Mouse (Mus musculus) C2C12 (cell line): ENCODE data around the gene Evpl. TPM values are rescaled to one million over a fixed set of nuclear protein-coding genes. Genes with fewer than 3 reads are reported as not detected.

Experiments used
- H3K27me3 ChIP-seq: one replicate; pipeline ENCODE4 v1.6.1; 2011; ENCODE audit not compliant: control insufficient read depth, insufficient read depth, insufficient read length
- H3K36me3 ChIP-seq: one replicate; pipeline ENCODE4 v1.6.1; 2011; ENCODE audit not compliant: control insufficient read depth, insufficient read depth
- H3K4me3 ChIP-seq: one replicate; pipeline ENCODE4 v1.5.1; 2011; ENCODE audit warnings: mild to moderate bottlenecking, control low read depth; ENCODE audit not compliant: poor library complexity, insufficient read depth, severe bottlenecking
- H3K79me2 ChIP-seq: one replicate; pipeline ENCODE4 v1.6.1; 2011; ENCODE audit not compliant: control insufficient read depth, insufficient read depth
- H3K79me3 ChIP-seq: one replicate; pipeline ENCODE4 v1.6.1; 2011; ENCODE audit warnings: low read depth, control low read depth
- H3ac ChIP-seq: one replicate; pipeline ENCODE3; 2011; ENCODE audit warnings: low read depth; ENCODE audit not compliant: control insufficient read depth, insufficient read length
- CEBPB ChIP-seq: IDR thresholded peaks from one replicate; pipeline ENCODE4 v1.6.1; 2011; ENCODE audit warnings: low read depth, mild to moderate bottlenecking, control low read depth, moderate library complexity
- CTCF ChIP-seq: IDR thresholded peaks from one replicate; pipeline ENCODE4 v1.5.1; 2011; ENCODE audit not compliant: control insufficient read depth, insufficient read depth, insufficient read length
- FOSL1 ChIP-seq: IDR thresholded peaks from one replicate; pipeline ENCODE4 v1.8.0; 2011; ENCODE audit warnings: mild to moderate bottlenecking, low read length; ENCODE audit not compliant: poor library complexity, insufficient read depth, severe bottlenecking
- MAX ChIP-seq: IDR thresholded peaks from one replicate; pipeline ENCODE4 v1.6.1; 2011; ENCODE audit warnings: mild to moderate bottlenecking, control low read depth
- MYOD1 ChIP-seq: IDR thresholded peaks from one replicate; pipeline ENCODE4 v1.6.1; 2011; ENCODE audit warnings: low read depth; ENCODE audit not compliant: control insufficient read depth, insufficient read length
- MYOG ChIP-seq: IDR thresholded peaks from one replicate; pipeline ENCODE4 v1.6.1; 2011; ENCODE audit not compliant: control insufficient read depth, insufficient read length; ENCODE audit errors: extremely low read depth
- USF1 ChIP-seq: IDR thresholded peaks from one replicate; pipeline ENCODE4 v1.6.1; 2011; ENCODE audit warnings: low read depth, mild to moderate bottlenecking, control low read depth, moderate library complexity
- polyA plus RNA-seq: library from polyadenylated mRNA; unstranded; fragments of >200 nt; fragmentation: generic; extraction: Trizol; gene quantifications from one replicate; pipeline ENCODE4 v1.2.1, GENCODE M21; 2012; ENCODE audit warnings: missing spikeins

Gene Evpl
- polyA plus RNA-seq, 1 experiment: 0.13 TPM

GRCm38 (mm10) chr11:116250898-116251297 is 13.0 kb upstream of the Evpl start:
- Histone ChIP-seq H3K79me3 (no peaks in the 10 kb centered on the region), H3K27me3 (no peaks in the 10 kb centered on the region), H3ac (no peak overlapping the region), H3K36me3 (peaks cover 85% of the 10 kb centered on the region), H3K79me2 (peaks cover 7% of the 10 kb centered on the region), H3K4me3 (no peak overlapping the region)
- TF ChIP-seq CEBPB (no peak), MAX (no peak), MYOD1 (no peak), CTCF (no peak), FOSL1 (no peak), MYOG (no peak), USF1 (no peak)

DNA sequence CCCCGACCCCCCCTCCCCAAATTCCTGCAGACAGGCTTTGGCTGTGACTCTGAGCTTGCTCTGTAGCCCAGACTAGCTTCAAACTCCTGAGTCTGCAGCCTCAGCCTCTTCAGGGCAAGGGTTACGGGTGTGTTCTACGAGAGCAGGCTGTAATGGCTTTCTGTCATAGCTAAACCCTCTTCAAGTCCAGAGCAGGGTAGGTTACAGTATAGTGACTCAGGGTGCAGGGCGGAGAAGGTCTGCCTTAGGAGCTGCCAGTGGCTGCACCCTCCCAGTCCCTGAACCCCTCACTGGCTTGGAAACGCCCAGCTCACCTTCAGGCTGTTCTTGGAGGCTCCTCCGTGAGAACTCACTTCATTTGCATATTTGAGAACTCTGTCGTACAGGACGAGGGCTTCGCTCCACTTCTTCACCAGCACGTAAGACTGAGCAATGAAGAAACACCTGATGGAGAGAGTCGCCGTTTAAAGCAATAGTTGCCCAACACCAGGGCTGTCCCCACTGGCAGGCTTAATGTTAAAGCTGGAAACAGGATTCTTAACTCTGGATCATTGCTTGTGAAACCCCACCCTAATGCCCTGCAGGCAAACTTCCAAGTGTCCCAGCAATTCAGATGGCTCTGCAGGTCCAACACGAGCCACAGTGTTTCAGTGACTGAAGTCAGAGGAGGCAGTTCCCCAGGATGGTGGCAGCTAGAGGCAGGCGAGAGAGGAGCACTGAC is 9.8 kb upstream of the Evpl start:
- H3ac ChIP-seq: no peak overlapping the region
- no peaks in the 10 kb centered on the region for H3K79me3 ChIP-seq
- no peaks in the 10 kb centered on the region for H3K27me3 ChIP-seq
- TF ChIP-seq USF1 (no peak), MYOG (no peak), MYOD1 (no peak), CTCF (no peak)
- H3K79me2 ChIP-seq: no peaks in the 10 kb centered on the region
- H3K4me3 ChIP-seq: no peak overlapping the region
- peaks cover 76% of the 10 kb centered on the region for H3K36me3 ChIP-seq

GRCm38 (mm10) chr11:116245616-116246015 is 7.7 kb upstream of the Evpl start:
- Histone ChIP-seq H3K27me3 (no peaks in the 10 kb centered on the region), H3K4me3 (no peak overlapping the region), H3K79me2 (no peaks in the 10 kb centered on the region), H3K36me3 (peaks cover 59% of the 10 kb centered on the region), H3K79me3 (no peaks in the 10 kb centered on the region), H3ac (no peak overlapping the region)
- no peak for TF ChIP-seq MYOG
- no peak for TF ChIP-seq MAX
- TF ChIP-seq CEBPB: no peak
- no peak for TF ChIP-seq CTCF
- no peak for TF ChIP-seq USF1
- no peak for TF ChIP-seq MYOD1
- TF ChIP-seq FOSL1: no peak

DNA sequence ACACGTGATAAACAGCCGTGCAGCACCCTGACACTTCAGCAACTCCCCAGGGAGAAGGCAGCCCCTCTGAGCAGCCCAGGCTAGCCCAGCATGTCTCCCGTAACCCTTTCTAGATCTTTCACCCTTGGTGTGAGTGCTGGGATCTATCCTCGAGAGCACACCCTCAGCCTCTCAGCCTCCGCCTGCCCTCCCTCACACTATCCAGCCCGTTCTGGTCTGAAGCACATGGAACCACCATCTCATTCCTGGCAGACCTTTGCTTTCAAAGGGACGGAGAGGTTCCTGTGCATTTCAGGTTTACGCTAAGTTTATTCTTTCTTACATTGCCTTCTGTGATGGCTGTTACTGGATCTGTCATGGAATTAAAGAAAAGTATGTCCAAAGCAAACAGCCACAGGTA is 6.7 kb upstream of the Evpl start:
- no peak overlapping the region for H3ac ChIP-seq
- H3K79me3 ChIP-seq: no peaks in the 10 kb centered on the region
- TF ChIP-seq CEBPB (no peak), MYOD1 (no peak), MAX (no peak), FOSL1 (no peak), CTCF (no peak), MYOG (no peak), USF1 (no peak)
- peaks cover 50% of the 10 kb centered on the region for H3K36me3 ChIP-seq
- H3K27me3 ChIP-seq: no peaks in the 10 kb centered on the region
- no peak overlapping the region for H3K4me3 ChIP-seq
- H3K79me2 ChIP-seq: no peaks in the 10 kb centered on the region

- no peak overlapping the region for H3K4me3 ChIP-seq
- no peaks in the 10 kb centered on the region for H3K79me2 ChIP-seq
- no peaks in the 10 kb centered on the region for H3K79me3 ChIP-seq
- H3K36me3 ChIP-seq: peaks cover 23% of the 10 kb centered on the region
- H3K27me3 ChIP-seq: no peaks in the 10 kb centered on the region
- H3ac ChIP-seq: no peak overlapping the region
- TF ChIP-seq MAX: no peak
- TF ChIP-seq MYOD1: no peak
- TF ChIP-seq CTCF: no peak
- no peak for TF ChIP-seq CEBPB
- no peak for TF ChIP-seq USF1
- TF ChIP-seq MYOG: no peak
- TF ChIP-seq FOSL1: no peak
Observed at GRCm38 (mm10) chr11:116241744-116242235, 3.9 kb upstream of the Evpl start.

GRCm38 (mm10) chr11:116239797-116240196 is 1.9 kb upstream of the Evpl start:
- Histone ChIP-seq H3K36me3 (peaks cover 3% of the 10 kb centered on the region), H3K79me3 (no peaks in the 10 kb centered on the region), H3K79me2 (no peaks in the 10 kb centered on the region), H3K4me3 (no peak overlapping the region), H3K27me3 (no peaks in the 10 kb centered on the region), H3ac (no peak overlapping the region)
- TF ChIP-seq FOSL1: no peak
- no peak for TF ChIP-seq CTCF
- no peak for TF ChIP-seq MYOG
- no peak for TF ChIP-seq MYOD1
- no peak for TF ChIP-seq USF1
- TF ChIP-seq MAX: no peak
- no peak for TF ChIP-seq CEBPB
